Mouse (Mus musculus): Measurements from ENCODE around the gene Gtf2f2.
A peak's percentile ranks its signal among the peaks of the same experiment; 100 is the strongest.
"Not testable (repeated sequence)": the region's sequence is repeated elsewhere in the genome, so short reads cannot be mapped to it uniquely, and the experiment has no call there.

Gene Gtf2f2

DNA sequence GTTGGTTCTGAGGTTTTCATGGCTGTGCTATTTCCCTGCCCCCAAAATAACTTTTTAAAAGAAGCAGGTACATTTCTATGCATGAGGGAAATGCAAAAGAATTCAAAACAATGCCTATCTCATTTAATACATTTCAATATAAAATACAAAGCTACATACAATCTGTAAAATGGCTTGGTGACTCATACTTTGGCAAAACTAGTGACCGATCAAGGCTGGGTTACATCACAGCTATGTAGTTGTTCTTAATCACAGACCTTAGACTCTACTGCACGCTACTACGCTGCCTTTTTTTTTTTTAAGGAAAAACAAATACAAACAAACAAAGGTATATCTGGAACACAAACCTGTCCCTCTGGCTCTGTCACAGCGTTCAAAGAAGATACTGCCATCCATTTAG lies 18.3 kb downstream of the Gtf2f2 start:
- no peak for DNase-seq

DNA sequence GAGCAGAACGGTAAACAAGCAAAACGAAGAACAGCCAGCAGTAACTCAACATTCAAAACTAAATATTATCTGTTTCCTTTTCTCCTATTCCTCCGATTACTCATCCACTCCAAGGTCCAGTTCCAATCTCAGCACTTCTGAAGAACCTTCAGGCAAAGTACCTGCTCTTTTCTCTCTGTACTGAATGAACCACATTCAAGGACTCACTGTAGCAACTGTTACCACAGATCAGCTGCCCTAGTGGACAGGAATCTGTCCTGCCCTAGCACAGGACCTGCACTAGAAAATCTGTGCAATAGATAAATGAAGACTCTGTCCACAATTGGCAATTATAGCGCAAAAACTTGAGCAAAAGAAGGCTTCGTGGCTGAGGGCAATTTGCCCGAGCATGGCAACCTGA lies 19.7 kb downstream of the Gtf2f2 start:
- no peak for DNase-seq

DNA sequence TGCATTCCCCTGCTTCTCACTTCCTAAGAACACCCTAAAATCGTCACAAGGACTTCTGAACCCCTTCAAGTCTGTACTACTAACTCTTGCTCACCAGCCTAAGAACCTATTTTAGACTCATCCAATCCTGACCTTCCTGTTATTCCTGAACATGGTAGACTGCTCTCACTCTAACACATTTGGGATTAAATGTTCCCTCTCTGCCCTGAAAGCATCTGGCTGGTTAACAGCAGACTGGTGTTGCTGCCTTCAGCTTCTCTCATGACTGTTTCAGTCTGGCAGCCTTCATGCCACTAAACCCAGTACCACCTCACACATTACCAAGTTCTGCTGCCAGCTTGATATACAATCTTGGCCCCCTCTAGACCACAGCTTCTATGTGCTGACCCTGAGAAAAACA lies 21.5 kb downstream of the Gtf2f2 start:
- no peak for DNase-seq

DNA sequence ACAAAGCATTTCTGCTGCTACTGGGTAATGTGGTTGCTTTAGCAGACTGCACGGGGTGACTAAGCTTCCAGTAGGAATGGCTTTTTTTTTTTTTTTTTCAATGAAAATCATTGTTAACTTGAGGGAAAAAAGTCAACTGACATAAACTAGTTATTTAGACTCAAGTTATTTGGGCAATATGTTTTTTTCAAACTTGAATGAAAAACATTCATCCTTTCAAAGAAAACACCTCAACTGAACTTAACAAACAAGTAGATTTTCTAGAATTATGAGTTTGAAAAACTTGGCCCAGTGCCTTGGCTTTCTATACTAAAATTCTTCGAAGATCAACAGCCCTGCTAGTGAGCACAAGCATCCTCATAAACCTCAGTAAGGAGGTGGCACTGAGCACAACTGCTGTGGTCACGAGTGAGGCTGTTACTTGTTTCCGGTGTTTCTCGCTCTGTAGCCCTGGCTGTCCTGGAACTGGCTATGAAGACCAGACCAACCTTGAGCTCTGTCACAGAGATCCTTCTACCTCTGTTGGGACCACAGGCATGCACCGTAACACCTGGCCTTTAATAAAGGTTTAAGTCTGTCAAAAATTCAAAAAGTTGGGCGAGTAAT lies 23.7 kb downstream of the Gtf2f2 start:
- no peak for DNase-seq

DNA sequence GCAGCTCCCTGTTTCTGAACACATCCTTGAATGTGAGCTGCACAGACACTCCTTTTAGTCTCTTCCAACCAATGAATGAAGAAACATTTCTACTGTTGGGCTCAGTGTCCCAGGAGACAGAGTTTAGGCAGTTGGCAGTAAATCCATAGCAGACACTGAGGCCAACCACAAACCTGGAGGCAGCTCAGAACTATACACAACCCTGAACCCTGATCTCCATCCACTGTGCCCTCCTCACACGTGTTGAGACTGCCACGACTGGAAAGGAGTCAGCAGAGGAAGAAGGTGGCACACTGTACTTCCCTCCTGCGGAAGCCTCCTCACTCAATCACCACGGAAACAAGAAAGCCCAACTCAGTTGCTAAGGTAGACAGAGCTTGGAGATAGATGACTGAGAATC lies 25.6 kb downstream of the Gtf2f2 start:
- no peak for DNase-seq

DNA sequence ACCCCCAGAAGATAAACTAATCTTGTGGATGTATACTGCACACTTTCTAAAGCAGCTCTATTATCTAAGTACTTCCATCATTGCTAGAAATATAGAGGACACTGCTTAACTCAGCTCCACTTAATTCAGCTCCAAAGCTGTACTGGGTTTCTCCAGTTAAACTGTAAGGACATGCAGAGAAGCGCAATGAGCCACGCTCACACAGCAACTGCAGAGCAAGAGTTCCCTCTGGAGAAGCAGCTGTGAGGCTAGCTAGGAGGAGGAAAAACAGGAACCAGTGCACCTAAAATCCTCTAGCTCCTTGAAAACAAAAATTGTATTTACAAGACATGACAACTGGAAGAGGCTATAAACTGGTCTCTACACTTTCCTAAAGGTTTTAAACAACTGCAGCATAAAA lies 26.8 kb downstream of the Gtf2f2 start:
- DNase-seq: no peak

DNA sequence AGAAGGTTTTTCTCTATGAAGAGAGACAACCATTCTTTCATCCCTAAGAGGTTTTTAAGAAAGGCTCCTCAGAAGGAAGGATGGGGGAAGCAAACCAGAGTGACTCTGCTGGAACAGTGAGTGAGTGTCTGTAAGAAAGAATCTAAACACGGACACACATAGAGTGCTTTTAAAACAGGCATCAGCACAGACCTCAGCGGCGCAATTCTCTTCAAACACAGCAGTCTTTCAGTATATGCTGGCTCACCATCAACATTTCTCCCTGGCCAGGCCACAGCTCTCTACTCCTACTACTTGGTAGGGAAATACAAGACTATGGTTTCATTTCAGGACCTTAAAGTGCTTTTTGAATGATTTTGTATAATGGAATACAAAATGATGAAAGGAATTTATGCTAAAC lies 29.4 kb downstream of the Gtf2f2 start:
- no peak for DNase-seq

DNA sequence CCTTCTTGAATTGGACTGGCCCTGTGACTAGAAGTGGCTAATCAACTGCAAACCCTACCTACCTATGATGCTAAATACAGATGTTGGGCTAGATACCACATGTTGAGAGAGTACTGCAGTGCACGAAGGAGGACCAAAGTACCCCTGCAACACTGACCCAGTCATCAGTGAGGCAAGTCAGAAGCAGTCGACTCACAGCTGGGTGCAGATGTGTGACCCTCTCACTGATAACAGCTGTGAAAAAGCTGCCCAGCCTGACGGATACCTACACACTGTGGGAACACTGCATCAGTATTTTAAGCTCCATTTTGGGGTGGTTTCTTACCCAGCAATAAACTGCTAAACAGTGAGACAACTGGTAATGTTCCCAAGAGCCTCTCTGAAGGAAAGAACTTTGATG lies 34.6 kb downstream of the Gtf2f2 start:
- DNase-seq: no peak

DNA sequence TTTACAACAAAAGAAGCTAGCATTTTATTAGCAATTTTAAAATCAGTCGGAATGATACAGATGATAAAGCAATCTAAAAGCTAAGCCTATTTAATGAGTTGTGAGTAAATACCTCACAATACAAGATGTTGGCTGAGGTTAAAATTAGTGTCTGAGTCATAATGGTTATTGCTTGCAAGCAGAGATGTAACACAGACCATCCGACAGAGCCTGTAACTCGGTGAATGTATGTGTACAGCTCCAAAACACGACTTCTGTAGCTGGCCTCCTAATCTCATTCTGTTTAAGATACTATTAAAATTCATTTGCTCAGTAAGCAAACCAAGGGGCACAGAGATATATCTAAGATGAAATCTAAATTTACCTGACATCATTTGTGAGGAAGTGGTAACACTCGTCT lies 43.4 kb downstream of the Gtf2f2 start:
- DNase-seq: no peak

DNA sequence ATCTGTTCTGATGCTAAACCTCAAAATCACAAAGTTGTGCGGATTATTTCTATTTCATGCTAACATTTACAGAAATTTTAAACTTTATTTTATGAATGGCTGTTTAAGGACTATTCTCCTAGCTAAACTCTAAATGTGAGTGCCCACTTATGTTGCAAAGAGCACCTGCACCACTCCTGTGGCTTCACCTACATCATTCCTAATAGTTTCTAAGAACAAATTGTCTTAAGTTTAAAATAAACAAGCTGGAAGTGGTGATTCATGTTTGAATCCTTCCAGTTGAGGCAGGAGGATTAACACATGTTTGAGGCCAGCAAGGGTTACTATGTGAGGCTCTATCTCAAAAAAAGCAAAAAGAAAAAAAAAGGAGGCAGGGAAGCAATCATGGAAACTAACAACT lies 46.2 kb downstream of the Gtf2f2 start:
- no peak for DNase-seq

DNA sequence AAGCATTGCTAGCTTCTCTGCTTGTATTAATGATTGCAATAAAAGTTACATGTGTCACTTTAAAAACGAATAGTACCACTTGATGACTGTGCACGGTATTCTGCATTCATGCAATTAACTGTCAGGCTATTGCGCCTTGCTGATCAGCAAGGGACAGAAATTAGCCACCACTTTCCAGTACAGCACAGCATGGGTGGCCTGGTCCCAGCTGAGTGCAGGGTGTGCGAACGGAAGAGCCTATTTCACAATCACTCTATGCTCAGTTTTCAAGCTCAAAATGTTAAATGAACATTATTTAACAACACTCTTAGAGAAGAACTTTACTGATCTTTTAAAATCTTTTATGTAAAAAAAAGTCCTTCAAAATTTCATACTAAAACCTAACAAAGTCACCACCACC lies 46.7 kb downstream of the Gtf2f2 start:
- DNase-seq: no peak

DNA sequence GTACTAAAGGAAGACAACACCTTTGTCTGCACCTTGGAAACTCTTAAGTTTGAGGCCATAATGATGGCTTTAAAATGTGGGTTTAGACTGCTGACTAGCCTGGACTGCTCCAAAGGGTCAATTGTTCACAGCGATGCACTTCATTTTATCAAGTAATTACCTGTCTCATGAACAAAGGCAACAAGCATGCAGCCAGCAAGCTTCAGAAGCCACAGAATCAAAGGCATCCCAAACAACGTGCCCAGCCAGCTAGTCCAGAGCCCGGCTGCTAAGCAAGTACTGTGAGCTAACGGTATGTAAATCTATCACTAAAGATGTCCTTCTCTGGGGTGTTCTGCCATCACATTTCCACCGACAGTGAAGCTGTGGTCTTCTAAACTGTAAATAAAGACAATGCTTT lies 47.5 kb downstream of the Gtf2f2 start:
- peak; percentile 6 for DNase-seq

DNA sequence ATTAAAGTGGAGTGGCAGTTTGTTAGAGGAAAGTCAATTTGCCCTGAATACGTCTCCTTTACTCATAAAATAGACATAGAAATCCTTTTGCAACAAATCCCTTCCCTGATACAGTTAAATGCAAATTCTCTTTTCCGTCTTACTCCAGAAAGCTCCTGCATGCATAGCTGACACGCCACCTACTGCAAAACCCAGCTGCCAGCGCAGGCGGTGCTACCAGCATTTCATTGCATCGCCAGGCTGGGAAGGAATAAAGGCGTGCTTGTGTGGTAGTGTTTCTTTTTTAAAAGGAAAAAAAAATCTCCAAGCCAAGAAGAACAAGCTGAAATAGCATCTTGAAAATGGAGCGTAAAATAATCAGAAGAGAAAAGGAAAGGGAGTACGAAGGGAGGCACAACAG lies 48.4 kb downstream of the Gtf2f2 start:
- DNase-seq: peak; percentile 6

DNA sequence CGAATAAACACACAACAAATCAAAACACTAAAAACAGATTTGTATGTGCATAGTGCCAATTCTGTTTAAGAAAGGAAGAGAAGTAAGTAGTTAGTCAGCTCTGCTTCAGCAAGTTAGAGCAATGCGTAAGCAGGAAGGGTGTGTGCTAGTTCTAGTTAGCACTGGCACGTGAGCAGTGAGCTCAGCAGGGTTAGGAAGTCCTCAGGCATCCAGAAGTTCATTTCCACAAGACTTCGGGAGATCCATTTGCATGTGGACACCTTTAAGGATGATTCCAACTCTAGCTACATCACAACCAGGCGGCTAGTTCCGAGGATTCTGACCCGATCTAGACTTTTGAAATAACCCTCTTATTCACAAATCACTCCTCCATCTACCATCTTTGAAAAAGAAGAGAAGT lies 55.9 kb downstream of the Gtf2f2 start, which contains the start of gene Kctd4:
Gene Kctd4, plus strand, starts transcription at position 244 of the 400 bp plus-strand sequence.
- no peak for DNase-seq

DNA sequence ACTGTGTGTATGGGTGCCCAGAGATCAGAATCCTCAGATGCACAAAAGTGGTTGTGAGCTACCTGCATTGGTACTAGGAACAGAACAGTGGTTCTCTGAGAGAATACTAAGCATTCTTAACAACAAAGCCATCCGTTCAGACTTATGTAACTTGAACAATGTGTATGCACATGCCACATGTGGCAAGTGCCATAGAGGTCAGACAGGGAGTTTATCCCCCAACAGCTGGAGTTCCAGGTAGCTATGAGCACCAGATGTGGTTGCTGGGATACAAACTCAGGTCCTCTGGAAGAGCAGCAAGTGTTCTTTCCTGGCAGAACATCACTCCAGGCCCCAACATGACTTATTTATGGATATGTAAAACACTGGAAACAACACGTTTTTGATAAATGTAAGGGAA lies 57.7 kb downstream of the Gtf2f2 start:
- DNase-seq: no peak

DNA sequence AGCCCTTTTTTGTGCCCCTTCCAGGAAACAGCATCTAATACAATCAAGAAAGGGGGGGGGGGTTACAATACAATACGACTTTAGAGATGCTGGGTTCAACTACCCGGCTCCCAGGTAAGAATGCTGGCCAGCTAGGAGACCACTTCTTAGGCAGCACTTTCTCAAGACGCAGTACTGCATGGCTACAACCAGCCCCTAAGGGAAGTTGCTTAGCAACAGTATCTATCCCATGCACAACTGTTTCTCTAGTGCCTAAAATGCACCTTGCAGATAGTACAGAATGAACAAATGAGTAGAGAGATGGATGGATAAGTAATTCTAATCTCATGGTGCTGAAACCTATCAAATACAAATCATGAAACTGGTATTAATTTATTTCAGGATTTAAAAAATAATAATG lies 63.0 kb downstream of the Gtf2f2 start:
- no peak for DNase-seq

DNA sequence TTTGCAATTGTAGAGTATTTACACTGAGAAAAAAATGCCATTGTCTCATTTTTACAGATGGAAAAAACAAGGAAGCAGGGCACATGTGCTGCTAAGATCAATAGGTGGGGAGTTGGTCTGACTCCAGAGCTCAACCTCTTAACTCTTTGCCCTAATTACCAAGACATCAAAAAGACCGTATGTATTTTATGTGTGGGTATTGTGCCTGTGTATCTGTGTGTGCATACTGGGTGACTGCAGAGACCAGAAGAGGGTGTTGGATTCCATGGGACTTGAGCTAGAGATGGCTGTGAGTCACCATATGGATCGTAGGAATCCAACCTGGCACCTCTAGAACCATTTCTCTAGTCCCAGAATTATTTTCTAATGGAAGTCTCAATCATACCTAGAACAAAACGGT lies 68.3 kb downstream of the Gtf2f2 start:
- DNase-seq: no peak

DNA sequence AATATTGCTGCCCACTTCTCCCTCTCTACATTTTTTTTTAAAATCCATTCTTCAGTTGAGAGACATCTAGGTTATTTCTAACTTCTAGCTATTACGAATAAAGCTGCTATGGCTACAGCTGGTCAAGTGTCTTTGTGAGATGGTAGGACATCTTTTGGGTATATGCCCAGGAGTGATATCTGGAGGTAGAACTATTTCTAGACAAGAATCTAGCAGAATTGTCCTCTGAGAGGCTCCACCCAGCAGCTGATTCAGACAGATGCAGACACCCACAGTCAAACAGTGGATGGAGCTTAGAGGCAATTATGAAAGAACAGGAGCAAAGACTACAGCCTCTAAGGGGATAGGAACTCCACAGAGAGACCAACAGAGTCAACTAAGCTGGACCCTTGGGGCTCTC lies 69.2 kb downstream of the Gtf2f2 start:
- DNase-seq: no peak

DNA sequence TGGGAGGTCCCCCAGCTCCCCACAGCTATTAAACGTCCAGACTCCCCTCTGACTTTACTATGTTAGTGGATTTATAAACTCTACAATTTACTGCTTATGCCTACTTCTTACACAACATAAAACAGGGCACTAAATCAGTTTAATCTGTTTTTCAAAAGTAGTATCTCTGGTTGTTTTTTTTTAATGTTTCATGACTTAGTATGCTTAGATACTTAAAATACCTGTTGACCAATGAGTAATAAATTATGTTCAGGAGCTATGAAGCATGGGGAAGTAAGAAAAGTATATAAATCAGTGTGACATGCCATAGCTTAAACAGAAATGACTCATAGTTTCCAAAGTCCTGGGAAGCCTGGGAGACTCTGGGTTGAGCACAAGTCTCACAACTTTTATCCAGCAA lies 73.0 kb downstream of the Gtf2f2 start:
- DNase-seq: no peak

DNA sequence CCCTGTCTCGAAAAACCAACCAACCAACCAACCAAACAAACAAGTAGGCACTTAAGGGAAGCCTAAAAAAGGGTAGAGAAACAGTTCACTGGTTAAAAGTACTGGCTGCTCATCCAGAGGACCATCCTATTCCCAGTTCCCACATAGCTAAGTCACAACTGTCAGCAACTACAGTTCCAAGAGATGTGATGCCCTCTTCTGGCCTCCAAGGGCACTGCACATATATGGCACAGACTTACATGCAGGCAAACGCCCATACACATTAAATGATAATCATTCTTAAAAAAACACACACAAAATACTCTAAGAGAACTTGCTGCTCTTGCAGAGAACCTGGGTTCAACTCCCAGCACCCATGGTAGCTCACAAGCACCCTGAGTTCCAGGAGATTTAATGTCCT lies 76.3 kb downstream of the Gtf2f2 start:
- no peak for DNase-seq

DNA sequence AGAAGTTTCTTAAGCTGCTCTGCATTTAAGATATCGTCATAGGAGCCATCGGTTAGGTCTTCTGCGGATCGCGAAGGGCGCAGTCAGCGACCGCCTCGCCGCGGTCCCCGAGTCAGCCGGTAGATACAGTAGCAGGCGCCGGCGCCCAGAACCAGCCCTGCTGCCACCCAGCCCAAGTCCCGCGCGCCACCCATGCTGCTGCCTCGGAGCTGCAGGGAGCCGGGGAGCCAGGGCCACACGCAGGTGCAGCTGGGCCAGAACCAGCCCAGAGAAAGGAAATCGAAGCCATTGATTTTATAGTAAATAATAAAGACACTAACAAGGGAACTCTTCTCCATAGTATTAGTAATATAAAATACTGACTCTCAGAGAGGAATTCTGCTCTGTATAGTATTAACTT lies 79.4 kb downstream of the Gtf2f2 start:
- DNase-seq: no peak

DNA sequence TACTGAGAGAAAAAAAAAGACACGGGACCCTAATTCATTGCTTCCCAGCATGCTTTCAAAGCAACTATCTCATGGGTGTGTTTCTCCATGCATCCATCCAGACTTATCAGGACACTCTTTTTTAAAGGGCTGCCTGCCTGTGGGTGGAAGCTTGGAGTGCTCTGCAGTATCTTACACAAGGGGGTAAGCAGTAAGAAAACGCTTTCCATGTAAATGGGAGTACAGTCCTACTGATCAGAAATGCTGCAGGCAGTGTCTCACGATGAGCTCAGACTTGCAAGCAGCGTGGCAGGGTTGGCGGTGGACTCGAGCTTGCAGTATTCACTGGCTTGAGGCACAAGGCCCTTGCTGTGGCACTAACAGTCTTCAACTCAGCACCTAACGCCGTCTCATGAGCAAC lies 81.0 kb downstream of the Gtf2f2 start:
- not testable (repeated sequence) for DNase-seq

DNA sequence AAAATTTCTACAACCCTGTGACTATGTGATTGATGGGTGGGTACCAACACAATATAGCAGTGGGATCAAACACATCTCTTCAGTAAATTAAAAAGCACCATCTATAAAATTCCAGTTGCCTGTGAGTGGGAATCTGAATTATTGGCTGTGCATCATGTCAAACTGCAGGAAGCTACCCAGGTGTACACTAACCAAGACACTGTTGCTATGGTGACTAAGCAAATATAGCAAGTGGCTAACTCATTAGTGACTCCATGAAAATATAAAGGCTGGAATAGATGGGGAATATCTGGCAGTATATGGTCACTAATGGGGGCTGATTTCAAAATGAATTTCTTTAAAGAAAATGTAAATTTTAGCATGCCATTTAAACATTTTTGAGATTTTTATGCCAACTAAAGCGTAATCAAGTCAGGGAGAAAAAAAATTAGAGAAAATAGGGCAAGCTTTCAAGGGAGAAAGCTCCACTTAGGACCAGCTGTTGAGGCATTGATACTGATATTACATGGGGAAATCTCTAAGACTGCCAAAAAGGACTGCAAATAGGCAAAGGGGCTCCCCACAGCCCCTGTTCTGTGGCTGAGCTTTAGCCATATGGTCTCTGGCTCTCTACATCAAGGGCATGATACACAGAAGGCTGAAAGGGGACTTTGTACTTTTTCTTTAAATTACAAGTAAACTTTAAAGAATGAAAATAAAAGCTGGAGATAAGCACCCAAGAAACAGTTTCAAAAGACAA lies 87.2 kb downstream of the Gtf2f2 start:
- DNase-seq: no peak

DNA sequence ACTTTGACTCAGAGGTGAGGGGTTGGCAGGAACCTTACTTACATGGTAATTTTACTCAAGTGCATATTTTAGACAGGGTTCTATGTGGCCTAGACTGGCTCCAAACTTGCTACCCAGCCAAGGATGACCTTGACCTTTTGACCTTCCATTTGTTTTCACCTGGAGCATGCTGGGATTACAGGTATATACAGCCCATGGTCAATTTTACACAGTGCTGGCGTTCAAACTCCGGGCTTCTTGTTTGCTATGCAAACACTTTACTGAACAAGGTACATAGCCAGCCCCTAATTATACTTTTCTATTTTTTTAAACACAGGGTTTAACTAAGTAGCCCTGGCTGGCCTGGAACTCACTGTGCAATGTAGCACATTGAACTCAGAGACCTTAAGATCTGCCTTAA lies 98.0 kb downstream of the Gtf2f2 start:
- no peak for DNase-seq

DNA sequence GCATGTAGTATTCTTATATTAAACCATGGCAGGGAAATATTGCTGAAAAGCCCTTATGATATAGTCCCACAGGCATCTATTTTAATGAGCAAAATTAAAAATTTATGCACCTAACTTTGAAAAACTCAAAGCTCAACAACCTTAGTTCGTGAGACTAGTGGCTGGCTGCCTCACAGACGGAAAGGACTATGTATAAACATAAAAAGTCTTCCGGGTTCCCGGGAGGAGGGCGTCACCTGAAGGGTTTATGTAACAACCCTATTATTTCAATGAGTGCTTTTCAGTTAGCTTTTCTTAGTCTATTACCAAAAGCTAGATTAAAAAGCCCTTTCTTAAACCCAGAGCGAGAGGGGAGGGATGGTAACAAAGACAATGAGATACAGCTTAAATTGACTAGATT lies 98.7 kb downstream of the Gtf2f2 start:
- no peak for DNase-seq
